Mouse (Mus musculus) thymus, adult 2 months (tissue): Measurements from ENCODE around the gene Gpx7. TPM values are rescaled to one million over a fixed set of nuclear protein-coding genes. Genes with fewer than 3 reads are reported as not detected.

Experiments
- DNase-seq: peaks from one replicate; pipeline ENCODE4 v3.0.0; 2021
- H3K27ac ChIP-seq: fragments of 200-500 bp; 2 replicates; pipeline ENCODE4 v1.5.1; 2012; ENCODE audit warnings: low read length, control low read depth; ENCODE audit not compliant: control insufficient read depth, insufficient read depth
- H3K27me3 ChIP-seq: fragments of 200-500 bp; 2 replicates; pipeline ENCODE4 v1.6.1; 2012; ENCODE audit warnings: mild to moderate bottlenecking, low read length, moderate library complexity, mixed read lengths; ENCODE audit not compliant: control insufficient read depth, insufficient read depth
- H3K36me3 ChIP-seq: fragments of 200-500 bp; 2 replicates; pipeline ENCODE4 v1.6.1; 2012; ENCODE audit warnings: mild to moderate bottlenecking, low read length, moderate library complexity; ENCODE audit not compliant: control insufficient read depth, insufficient read depth
- H3K4me1 ChIP-seq: fragments of 200-500 bp; replicated peaks from 2 replicates; pipeline ENCODE4 v1.6.1; 2012; ENCODE audit warnings: low read length; ENCODE audit not compliant: control insufficient read depth, insufficient read depth
- H3K4me3 ChIP-seq: fragments of 200-500 bp; 2 replicates; pipeline ENCODE4 v1.5.1; 2012; ENCODE audit warnings: mild to moderate bottlenecking, low read length, control low read depth, moderate library complexity; ENCODE audit not compliant: control insufficient read depth, insufficient read depth
- CTCF ChIP-seq: fragments of 200-500 bp; IDR thresholded peaks from 2 replicates; pipeline ENCODE4 v1.5.1; 2012; ENCODE audit warnings: mild to moderate bottlenecking, control low read depth, low read length, moderate library complexity, borderline replicate concordance; ENCODE audit not compliant: control insufficient read depth, poor library complexity, insufficient read depth; ENCODE audit errors: extremely low read depth
- POLR2A ChIP-seq: fragments of 200-500 bp; IDR thresholded peaks from 2 replicates; pipeline ENCODE4 v1.6.1; 2012; ENCODE audit warnings: mild to moderate bottlenecking, low read length, control low read depth, moderate library complexity; ENCODE audit not compliant: control insufficient read depth, poor library complexity, insufficient read depth; ENCODE audit errors: extremely low read depth
- WGBS: fragments of 180-500 bp; shearing (Covaris S2); methylation state at CpG from one replicate; pipeline ENCODE4 v1.1.7; 2018; 5-methylcytosine and 5-hydroxymethylcytosine counted together
- polyA plus RNA-seq: library from polyadenylated mRNA; depleted of rRNA; stranded (reverse); fragments of >200 nt; gene quantifications from 2 replicates; pipeline ENCODE4 v1.2.3, GENCODE M21; 2012

The Gpx7 gene
- polyA plus RNA-seq, 1 experiment, result 4.7 TPM

- no peak overlapping the region for H3K27ac ChIP-seq
- TF ChIP-seq POLR2A (no peak), CTCF (no peak)
- no peak overlapping the region for H3K4me3 ChIP-seq
- WGBS, result 91% methylated on average over 10 of the region's 10 CpGs
- H3K4me1 ChIP-seq, result no peaks in the 10 kb centered on the region
- no peak for DNase-seq
- no peaks in the 10 kb centered on the region for H3K36me3 ChIP-seq
- no peaks in the 10 kb centered on the region for H3K27me3 ChIP-seq
Observed at GRCm38 (mm10) chr4:108400395-108400794, 6.4 kb downstream of the Gpx7 start.

- Histone ChIP-seq H3K36me3 (no peaks in the 10 kb centered on the region), H3K4me3 (no peak overlapping the region), H3K4me1 (no peaks in the 10 kb centered on the region), H3K27ac (no peak overlapping the region), H3K27me3 (no peaks in the 10 kb centered on the region)
- DNase-seq, result no peak
- TF ChIP-seq POLR2A (no peak), CTCF (no peak)
Observed at GRCm38 (mm10) chr4:108394236-108394635, 12.5 kb downstream of the Gpx7 start.

- no peak for DNase-seq
- Histone ChIP-seq H3K36me3 (no peaks in the 10 kb centered on the region), H3K27me3 (peaks cover 3% of the 10 kb centered on the region; the same call in 1 of the 2 replicates), H3K4me1 (no peaks in the 10 kb centered on the region), H3K4me3 (no peak overlapping the region), H3K27ac (no peak overlapping the region)
- TF ChIP-seq CTCF (no peak), POLR2A (no peak)
- 83% methylated on average over 2 of the region's 2 CpGs for WGBS
Observed at GRCm38 (mm10) chr4:108392558-108392957, 14.2 kb downstream of the Gpx7 start.

GRCm38 (mm10) chr4:108391124-108391523 lies 15.6 kb downstream of the Gpx7 start:
- Histone ChIP-seq H3K4me3 (no peak overlapping the region), H3K36me3 (no peaks in the 10 kb centered on the region), H3K27ac (no peak overlapping the region), H3K27me3 (peaks cover 3% of the 10 kb centered on the region; the same call in 1 of the 2 replicates), H3K4me1 (no peaks in the 10 kb centered on the region)
- no peak for DNase-seq
- WGBS, result 89% methylated on average over 5 of the region's 5 CpGs
- no peak for TF ChIP-seq POLR2A

- Histone ChIP-seq H3K4me3 (no peak overlapping the region), H3K36me3 (no peaks in the 10 kb centered on the region), H3K27me3 (peaks cover 3% of the 10 kb centered on the region; the same call in 1 of the 2 replicates), H3K4me1 (no peaks in the 10 kb centered on the region), H3K27ac (no peak overlapping the region)
- 94% methylated on average over 3 of the region's 3 CpGs for whole genome bisulfite sequencing
- TF ChIP-seq CTCF (no peak), POLR2A (no peak)
- DNase-seq, result no peak
Observed at GRCm38 (mm10) chr4:108388741-108389140, 18.0 kb downstream of the Gpx7 start.

- no peaks in the 10 kb centered on the region for H3K4me1 ChIP-seq
- no peaks in the 10 kb centered on the region for H3K36me3 ChIP-seq
- 6% methylated on average over 18 of the region's 18 CpGs for WGBS
- H3K27me3 ChIP-seq, result peaks cover 3% of the 10 kb centered on the region; the same call in 1 of the 2 replicates
- H3K4me3 ChIP-seq, result no peak overlapping the region
- H3K27ac ChIP-seq, result no peak overlapping the region
- TF ChIP-seq CTCF (no peak), POLR2A (no peak)
- no peak for DNase-seq
Observed at GRCm38 (mm10) chr4:108387681-108388253, 19.0 kb downstream of the Gpx7 start.

- TF ChIP-seq CTCF, result no peak
- no peak for TF ChIP-seq POLR2A
- no peaks in the 10 kb centered on the region for H3K4me1 ChIP-seq
- 56% methylated on average over 4 of the region's 4 CpGs for WGBS
- no peak overlapping the region for H3K27ac ChIP-seq
- no peaks in the 10 kb centered on the region for H3K36me3 ChIP-seq
- peaks cover 3% of the 10 kb centered on the region; the same call in 1 of the 2 replicates for H3K27me3 ChIP-seq
- no peak overlapping the region for H3K4me3 ChIP-seq
- DNase-seq, result no peak
Observed at GRCm38 (mm10) chr4:108387106-108387505, 19.7 kb downstream of the Gpx7 start.
